Mouse (Mus musculus) ZHBTc4 (cell line): ENCODE measurements around the gene Cpm.

Experiments
- DNase-seq: peaks from one replicate; pipeline ENCODE4 v3.0.0-alpha.2; 2011; ENCODE audit warnings: low read depth, low spot score

Cpm gene

GRCm38 (mm10) chr10:117620934-117621501 is 8.3 kb upstream of the Cpm start:
- DNase-seq: no peak

DNA sequence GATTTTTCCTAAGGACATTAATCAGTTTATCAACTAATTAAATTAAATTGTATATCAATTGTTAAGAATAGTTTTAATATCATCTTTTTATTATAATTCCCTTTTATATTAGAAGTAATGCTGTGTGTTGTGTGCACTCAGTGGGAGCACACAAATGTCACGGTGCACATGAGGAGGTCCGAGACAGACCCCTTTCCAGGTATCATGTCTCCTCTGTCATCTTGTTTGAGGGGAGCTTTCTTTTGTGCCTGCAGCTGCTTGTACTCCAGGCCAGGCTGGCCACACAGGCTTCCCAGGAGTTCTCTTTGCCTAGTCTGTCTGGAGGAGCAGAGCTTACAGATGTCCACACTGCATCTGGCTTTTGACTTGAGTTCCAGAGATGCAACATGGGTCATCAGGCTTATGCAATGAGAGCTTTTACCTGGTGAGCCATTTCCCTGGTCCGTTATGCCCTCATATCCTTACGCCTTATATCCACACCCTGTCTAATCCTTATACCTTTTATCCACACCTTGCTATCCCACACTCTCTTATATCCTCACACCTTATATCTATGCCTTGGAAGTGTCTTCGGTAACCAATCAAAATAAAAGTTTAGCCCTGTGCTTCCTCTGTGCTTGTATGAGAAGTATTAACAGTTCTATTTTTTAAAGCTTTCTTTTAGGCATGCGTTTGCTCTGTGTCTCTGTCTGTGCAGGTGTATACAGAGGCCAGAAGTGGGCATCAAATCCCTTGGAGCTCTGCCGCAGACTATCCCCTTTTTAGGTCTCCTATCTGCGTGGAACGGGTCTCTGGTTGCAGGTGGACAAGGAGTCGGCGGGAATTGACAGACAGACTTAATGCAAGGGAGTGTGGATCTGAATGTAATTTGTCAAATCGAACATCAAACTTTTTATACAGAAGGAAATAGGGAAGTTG is 7.4 kb upstream of the Cpm start:
- no peak for DNase-seq

DNA sequence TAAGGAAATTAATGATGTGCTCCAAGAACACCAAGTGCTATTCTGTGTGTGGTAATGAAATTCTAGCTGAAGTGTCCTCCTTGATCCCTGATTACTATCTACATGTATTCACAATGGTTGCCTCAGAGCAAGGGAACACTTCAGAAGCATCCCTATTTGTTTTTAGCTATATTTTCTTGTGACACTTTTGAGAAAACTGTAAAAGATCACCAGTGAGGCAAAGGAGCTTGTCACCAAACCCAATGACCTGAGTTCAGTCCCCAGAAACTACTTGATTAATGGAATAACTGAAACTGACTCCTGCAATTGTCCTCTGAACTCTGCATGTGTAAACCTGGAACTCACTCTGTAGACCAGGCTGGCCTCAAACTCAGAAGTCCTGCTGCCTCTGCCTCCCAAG is 5.9 kb upstream of the Cpm start:
- DNase-seq: no peak

DNA sequence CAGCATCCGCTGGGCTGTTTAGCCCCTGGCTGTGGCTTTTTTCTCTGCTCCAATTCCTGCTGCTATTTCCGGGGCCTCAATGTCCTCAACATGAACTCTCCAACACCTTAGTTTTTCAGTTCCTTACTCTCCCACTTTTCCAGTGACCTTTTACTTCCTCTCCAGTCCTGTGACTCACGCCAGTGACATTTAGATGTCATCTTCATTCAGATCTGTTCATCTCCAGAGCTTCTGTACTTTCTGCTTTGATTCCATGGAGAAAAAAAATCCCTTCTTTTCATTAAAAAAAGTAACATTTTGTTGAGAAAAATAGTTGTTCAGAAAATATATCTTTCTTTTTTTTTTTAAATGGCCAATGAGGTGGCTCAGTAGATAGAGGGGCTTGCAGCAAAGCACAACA is 5.1 kb upstream of the Cpm start:
- no peak for DNase-seq

GRCm38 (mm10) chr10:117624655-117625497 is 4.4 kb upstream of the Cpm start:
- no peak for DNase-seq

DNA sequence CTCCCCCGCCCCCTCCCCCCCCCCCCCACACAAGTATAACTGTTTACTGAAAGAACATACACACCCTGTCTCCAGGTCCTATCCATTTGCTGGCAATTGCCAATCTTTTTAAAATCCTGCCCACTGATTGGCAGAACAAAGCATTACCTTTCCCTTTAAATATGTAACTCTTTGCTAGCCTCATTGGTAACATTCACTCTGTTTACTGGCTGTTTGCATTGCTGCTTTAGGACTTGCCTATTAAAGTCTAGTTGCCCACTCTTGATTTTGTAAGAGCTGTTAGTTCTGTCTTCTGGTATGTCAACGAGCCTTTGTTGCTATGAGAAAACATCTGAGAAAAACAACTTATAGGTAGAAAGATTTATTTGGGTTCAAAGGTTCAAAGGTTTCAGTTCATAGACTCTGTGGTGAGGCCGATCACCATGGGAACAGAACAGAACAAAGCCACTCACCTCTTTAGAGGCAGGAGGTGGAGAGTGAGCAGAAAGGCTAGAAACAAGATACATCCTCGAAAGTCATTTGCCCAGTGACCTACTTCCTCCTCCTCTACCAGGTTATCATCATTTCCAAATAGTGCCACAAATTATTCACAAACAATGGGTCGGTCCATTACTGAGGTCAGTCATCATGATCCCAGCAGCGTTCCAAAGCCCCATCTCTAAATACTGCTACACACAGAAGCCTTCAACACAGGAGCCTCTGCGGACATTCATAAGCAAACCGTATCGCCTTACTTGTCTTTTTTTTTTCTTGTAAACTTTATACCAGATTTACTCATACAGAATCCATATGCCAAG is 3.6 kb upstream of the Cpm start:
- no peak for DNase-seq

DNA sequence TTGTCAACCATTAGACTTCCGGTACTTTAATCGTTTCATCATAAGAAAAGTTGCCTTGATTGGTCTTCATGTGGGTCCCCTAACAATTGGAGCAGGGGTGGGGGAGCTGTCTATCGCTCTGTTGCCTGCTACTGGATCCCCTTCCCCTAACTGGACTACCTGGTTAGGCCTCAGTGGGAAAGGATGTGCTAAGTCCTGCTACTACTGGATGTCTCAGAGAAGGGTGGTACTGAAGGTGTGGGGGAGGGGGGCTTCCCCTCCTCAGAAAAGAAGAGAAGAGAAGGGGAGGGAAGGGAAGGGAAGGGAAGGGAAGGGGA is 3.0 kb upstream of the Cpm start:
- no peak for DNase-seq

DNA sequence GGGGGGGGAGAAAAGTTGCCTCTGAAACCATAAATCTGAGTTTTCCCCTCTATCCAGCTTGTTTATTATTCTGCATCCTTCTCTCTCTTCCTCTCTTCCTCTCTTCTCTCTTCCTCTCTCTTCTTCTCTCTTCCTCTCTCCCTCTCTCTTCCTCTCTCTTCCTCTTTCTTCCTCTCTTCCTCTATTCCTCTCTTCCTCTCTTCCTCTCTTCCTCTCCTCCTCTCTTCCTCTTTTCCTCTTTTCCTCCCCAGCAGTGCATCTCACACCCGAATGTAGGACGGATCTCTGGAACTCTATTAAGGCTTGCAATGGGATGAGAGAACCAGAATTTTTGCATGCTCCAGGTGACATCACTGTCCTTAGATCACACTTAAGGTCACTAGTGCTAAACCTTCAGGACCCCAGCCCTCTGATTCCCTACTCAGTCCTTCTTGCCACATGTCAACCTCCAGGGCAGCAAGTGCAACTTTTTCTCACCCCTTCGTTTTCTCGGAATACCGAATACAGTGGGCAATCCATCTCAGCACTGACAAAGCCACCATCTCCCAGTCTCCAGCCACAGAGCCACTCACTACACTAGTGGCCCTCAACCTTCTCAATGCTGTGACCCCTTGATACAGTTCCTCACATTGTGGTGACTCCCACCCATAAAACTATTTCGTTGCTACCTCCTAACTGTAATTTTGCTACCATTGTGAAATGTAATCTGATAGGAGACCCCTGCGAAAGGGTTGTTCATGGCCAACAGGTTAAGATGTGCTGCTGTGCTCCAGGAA is 2.3 kb upstream of the Cpm start:
- no peak for DNase-seq

- DNase-seq: no peak
These were observed 1.7 kb upstream of the Cpm start for GRCm38 (mm10) chr10:117627616-117627930.

GRCm38 (mm10) chr10:117627949-117628348 is 1.4 kb upstream of the Cpm start:
- DNase-seq: no peak

DNA sequence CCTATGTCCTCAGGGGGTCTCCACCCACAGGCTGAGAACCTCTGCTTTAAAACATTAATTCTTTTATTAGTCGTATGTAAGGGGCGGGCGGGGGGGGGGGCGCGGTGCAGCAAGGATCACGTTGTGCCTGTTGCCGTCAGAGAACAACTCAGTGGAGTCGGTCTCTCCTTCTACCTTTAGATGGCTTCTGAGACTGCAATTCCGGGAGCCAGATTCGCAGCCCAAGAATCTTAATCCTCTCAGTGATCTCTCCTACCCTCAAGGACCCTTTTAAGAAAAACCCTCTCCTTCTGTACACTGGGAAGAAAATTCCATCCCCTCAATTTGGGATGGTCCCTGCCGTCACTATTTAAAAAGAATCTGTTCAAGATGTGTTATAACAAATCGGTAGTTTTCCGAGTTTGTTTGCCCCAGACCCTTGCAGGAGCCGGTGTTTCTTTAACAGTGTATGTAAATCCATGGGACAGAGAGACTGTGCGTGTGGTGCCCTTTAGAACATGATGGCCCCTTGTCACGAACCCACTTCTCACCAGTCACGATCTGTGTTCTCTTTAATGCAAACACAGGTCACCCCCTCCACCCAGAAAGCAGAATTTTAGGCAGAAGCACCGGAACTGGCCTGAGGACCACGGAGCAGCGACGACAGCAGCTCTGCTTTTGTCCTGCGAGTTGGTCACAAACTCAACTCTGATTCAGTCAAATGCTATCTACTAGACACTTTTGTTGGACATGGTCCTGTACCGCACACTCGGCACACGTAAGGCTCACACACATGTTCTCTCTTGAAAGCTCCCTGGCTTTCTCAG is 734 bp upstream of the Cpm start:
- no peak for DNase-seq

GRCm38 (mm10) chr10:117630176-117630575 is 876 bp downstream of the Cpm start:
- DNase-seq: no peak

DNA sequence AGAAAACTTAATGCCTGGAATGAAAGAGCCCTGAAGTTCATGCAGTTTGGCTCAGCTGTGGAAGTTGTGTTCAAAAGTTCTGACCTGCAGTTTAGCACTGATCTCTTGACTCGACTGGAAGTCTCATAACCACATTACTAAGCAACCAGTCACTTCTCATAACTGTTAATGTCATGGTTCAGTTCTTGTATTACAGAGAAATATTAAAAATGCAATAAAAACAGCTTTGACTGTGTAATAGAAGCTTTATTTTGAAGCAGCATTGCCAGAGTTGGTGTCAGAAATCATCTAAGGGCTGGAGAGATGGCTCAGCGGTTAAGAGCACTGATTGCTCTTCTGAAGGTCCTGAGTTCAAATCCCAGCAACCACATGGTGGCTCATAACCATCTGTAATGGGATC is 1.5 kb downstream of the Cpm start:
- no peak for DNase-seq

- no peak for DNase-seq
These were observed 2.4 kb downstream of the Cpm start for GRCm38 (mm10) chr10:117631562-117632259.

DNA sequence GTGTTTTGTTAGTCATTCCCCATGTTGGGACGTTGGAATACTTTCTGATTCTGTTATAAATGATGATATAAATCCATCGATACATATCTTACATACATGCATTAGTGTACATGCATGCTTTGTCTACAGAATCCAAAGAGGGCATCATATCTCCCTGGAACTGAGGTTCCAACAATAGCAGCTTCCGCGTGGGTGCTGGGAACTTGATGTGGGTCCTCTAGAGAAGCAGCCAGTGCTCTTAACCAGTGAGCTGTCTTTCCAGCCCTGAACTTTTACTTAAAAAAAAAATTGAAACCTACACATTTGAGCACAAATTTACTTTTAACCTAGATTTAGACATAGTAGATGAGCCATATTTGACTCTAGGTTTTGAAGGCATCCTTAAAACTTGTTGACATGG is 3.1 kb downstream of the Cpm start:
- no peak for DNase-seq

DNA sequence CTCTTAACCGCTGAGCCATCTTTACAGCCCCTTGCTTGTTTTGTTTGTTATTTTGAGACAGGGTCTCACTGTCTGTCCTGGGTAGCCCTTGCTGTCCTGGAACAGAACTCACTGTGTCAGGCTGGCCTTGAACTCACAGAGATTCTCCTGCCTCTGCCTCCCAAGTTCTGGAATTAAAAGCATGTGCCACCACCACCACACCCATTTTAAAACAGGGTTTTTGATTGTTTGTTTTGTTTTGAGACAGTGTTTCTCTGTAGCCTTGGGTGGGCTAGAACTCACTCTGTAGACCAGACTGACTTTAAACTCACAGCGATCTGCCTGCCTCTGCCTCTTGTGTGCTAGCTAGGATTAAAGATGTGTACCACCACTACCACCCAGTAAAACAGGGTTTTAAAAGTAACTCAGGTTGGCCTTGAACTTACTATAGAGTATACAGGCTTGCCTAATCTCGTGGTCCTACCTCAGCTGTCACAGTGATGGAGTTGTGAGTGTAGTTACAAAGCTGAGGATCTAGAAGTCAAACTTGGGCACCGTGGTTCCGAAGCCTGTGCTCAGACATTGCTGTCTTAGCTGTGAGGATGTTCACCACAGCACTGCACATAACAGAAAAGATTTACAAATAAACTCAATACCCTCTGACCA is 4.4 kb downstream of the Cpm start:
- DNase-seq: no peak

- DNase-seq: no peak
These were observed 5.2 kb downstream of the Cpm start for GRCm38 (mm10) chr10:117634323-117635030.

DNA sequence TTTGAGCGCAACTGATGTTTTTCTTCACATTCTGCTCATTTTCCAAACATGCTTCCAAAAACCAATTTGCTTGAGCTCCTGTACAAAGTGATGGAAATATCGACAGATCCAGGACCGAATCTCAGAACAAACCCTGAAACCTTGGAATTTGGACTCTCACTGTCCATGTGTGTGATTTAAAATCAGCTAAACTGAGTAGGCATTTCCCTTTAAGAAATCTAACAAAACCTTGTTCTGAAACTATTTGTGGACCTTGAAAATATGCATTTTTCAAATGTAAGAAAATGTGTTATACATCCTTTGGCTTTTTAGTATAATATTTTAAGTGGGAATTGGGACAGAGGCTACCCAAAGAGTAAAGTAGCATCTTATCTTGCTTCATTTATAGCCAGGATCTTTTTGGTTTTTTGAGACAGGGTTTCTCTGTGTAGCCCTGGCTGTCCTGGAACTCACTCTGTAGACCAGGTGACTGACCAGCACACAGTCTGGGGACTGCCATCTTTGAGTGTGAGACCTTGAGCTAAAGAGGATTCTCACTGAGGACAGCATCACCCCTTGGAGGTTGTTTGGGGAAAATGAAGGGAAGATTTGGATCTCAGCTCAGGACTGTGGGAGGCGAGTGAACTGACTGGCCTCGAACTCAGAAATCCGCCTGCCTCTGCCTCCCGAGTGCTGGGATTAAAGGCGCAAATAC is 5.9 kb downstream of the Cpm start:
- no peak for DNase-seq
